Mouse (Mus musculus) skeletal muscle tissue, adult 2 months (tissue): ENCODE results near the gene Eaf2.
A peak's percentile ranks its signal among the peaks of the same experiment; 100 is the strongest.

Experiments
- DNase-seq: peaks from one replicate; pipeline ENCODE4 v3.0.0-alpha.2; 2012; ENCODE audit warnings: low read depth, low spot score

The Eaf2 gene

GRCm38 (mm10) chr16:36874583-36875275 is at the start of gene Eaf2, which contains the start of gene Golgb1:
Gene Eaf2, minus strand, starts transcription at chr16:36875003.
Gene Golgb1, plus strand, starts transcription at chr16:36875140.
- peak; percentile 100 for DNase-seq

GRCm38 (mm10) chr16:36924312-36924711 is 49.5 kb upstream of the Eaf2 start:
- no peak for DNase-seq

GRCm38 (mm10) chr16:36921980-36922379 is 47.2 kb upstream of the Eaf2 start:
- no peak for DNase-seq

- DNase-seq = no peak
Observed at GRCm38 (mm10) chr16:36921067-36921613, 46.3 kb upstream of the Eaf2 start.

GRCm38 (mm10) chr16:36920410-36920809 is 45.6 kb upstream of the Eaf2 start:
- no peak for DNase-seq

- no peak for DNase-seq
Observed at GRCm38 (mm10) chr16:36918505-36918904, 43.7 kb upstream of the Eaf2 start.

- no peak for DNase-seq
Observed at GRCm38 (mm10) chr16:36914195-36914594, 39.4 kb upstream of the Eaf2 start.

- DNase-seq = no peak
Observed at GRCm38 (mm10) chr16:36912311-36912710, 37.5 kb upstream of the Eaf2 start.

GRCm38 (mm10) chr16:36911909-36912308 is 37.1 kb upstream of the Eaf2 start:
- no peak for DNase-seq

GRCm38 (mm10) chr16:36903156-36903555 is 28.4 kb upstream of the Eaf2 start:
- DNase-seq = no peak

- no peak for DNase-seq
Observed at GRCm38 (mm10) chr16:36896712-36897111, 21.9 kb upstream of the Eaf2 start.

GRCm38 (mm10) chr16:36893317-36893716 is 18.5 kb upstream of the Eaf2 start:
- DNase-seq = no peak

- DNase-seq = no peak
Observed at GRCm38 (mm10) chr16:36891415-36891814, 16.6 kb upstream of the Eaf2 start.

- no peak for DNase-seq
Observed at GRCm38 (mm10) chr16:36890559-36890958, 15.8 kb upstream of the Eaf2 start.

GRCm38 (mm10) chr16:36887546-36887945 is 12.7 kb upstream of the Eaf2 start:
- no peak for DNase-seq

- DNase-seq = no peak
Observed at GRCm38 (mm10) chr16:36885912-36886311, 11.1 kb upstream of the Eaf2 start.

- no peak for DNase-seq
Observed at GRCm38 (mm10) chr16:36884881-36885280, 10.1 kb upstream of the Eaf2 start.

GRCm38 (mm10) chr16:36882737-36883343 is 8.0 kb upstream of the Eaf2 start:
- no peak for DNase-seq

- no peak for DNase-seq
Observed at GRCm38 (mm10) chr16:36877316-36877715, 2.5 kb upstream of the Eaf2 start.

- DNase-seq = peak; percentile 35
Observed at GRCm38 (mm10) chr16:36875276-36875851, 561 bp upstream of the Eaf2 start.

- DNase-seq = no peak
Observed at GRCm38 (mm10) chr16:36869442-36869841, 5.4 kb downstream of the Eaf2 start.

- no peak for DNase-seq
Observed at GRCm38 (mm10) chr16:36863585-36863984, 11.2 kb downstream of the Eaf2 start.

GRCm38 (mm10) chr16:36851202-36851601 is 23.6 kb downstream of the Eaf2 start:
- DNase-seq = no peak
